Mouse (Mus musculus): ENCODE measurements at regions not wholly inside any gene's neighbourhood (a gene's known extent, or its start where the extent isn't known, plus 50 kb on each side); places are given as distances from the start of the nearest gene placed in this dataset.

DNA sequence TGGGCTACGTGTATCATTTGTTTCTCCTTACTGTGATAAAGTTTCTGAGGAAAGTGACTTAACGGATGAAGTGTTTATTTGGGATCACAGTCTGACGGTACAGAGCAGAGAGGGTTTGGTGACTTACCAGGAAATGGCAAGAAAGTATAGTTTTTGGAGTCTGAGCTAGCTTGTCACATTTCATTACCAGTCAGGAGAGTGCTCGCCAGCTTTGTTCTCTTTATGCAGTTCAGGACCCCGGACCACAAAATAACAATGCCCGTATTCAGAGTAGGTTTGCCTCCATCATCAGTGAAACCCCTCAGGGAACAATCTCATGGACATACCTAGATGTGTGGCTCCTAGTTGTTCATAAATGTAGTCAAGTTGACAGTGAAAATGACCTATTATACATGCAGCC lies 387.7 kb downstream of the Wdr11 start:
- DNase-seq (ENCODE audit: extremely low spot score, low read depth, low spot score), result no peak

DNA sequence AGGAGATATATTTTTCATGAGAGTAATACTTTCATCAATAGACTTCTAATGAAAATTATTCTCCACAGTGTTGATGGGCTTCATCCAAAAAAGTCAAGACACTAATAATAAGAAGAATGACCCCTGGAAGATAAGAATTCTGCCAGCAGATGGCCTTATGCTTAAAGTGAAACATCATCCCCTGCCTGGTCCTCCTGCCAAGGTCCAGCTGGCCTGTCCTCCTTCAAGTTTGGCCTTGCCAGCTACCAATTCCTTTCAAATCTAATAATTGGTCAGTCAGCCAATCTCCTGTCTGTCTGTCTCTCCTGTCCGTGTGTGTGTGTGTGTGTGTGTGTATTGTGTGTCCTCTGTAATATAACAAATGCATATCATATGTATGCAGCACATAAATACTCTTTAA lies 388.8 kb downstream of the Wdr11 start:
- no peak for DNase-seq (ENCODE audit: extremely low spot score, low read depth, low spot score)

DNA sequence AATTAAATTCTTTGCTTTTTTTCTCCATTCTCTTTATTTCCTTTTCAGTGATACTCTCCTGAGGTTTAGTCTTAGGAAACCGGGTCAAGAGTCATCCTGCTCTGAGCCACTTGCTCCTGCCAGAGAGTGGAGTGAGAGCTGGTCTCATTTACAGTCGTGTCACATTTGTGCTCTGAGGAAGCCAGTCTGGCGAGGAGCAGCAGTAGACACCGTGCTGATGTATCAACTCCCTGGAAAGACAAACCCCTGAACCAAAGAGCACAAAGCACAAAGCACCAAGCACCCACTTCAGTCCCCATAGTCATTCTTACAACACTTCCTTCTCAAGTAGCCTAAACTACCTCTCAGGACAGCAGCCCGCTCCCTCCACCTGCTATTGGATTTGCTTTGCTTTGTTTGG lies 390.7 kb downstream of the Wdr11 start:
- no peak for DNase-seq (ENCODE audit: extremely low spot score, low read depth, low spot score)

DNA sequence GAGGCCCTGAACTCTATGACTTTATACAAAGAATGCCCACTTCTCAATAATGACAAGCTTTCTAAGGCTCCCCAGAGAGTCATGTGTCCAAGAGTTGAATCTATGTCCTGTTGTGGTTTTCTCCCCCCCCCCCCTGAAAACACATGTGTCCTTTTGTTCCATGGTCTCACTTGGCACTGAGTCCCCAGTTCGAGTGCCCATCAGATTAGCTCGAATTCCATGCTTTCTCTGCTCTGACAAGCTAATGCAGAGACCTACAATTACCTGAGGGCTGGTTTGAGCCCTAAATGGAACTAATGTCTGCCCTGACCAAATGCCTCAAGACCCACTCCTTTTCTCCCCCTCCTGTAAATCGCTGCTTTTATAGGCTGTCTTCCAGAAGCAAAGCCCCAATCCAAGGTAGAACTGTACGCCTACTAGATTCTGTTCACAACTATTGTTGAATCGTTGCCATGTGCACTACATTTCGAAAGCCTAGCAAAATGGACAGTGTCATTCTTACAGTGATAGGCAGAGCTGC lies 392.0 kb downstream of the Wdr11 start:
- no peak for DNase-seq (ENCODE audit: extremely low spot score, low read depth, low spot score)

GRCm38 (mm10) chr7:129984367-129984766 lies 392.7 kb downstream of the Wdr11 start:
- DNase-seq (ENCODE audit: extremely low spot score, low read depth, low spot score), result no peak

DNA sequence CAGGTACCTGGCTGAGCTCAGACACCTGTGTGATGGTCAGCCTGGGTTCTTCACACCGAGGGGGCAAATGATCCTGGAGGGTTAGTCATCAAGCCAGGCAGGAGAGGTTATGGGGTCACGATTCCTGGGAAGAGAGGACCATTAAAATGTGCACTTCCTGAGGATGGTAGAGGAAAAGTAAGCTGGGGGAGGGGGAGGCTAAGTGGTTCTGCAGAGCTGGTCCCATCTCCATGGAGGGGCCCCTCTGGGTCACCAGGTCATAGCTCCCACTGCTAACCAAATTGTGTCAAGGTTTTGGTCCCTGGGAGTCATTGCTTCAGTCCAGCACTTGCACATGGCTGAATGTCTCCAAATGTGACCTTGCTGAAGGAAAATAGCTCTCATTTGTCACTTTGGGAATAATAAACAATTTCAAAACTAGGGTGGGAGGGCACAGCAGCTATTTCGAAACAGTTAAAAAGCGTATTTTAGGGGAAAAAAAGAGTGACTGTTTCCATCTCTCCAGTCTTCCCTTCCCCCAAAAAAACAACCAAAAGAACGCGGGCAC lies 395.5 kb downstream of the Wdr11 start:
- DNase-seq (ENCODE audit: extremely low spot score, low read depth, low spot score), result no peak

GRCm38 (mm10) chr7:129987713-129988112 lies 396.1 kb downstream of the Wdr11 start:
- no peak for DNase-seq (ENCODE audit: extremely low spot score, low read depth, low spot score)

DNA sequence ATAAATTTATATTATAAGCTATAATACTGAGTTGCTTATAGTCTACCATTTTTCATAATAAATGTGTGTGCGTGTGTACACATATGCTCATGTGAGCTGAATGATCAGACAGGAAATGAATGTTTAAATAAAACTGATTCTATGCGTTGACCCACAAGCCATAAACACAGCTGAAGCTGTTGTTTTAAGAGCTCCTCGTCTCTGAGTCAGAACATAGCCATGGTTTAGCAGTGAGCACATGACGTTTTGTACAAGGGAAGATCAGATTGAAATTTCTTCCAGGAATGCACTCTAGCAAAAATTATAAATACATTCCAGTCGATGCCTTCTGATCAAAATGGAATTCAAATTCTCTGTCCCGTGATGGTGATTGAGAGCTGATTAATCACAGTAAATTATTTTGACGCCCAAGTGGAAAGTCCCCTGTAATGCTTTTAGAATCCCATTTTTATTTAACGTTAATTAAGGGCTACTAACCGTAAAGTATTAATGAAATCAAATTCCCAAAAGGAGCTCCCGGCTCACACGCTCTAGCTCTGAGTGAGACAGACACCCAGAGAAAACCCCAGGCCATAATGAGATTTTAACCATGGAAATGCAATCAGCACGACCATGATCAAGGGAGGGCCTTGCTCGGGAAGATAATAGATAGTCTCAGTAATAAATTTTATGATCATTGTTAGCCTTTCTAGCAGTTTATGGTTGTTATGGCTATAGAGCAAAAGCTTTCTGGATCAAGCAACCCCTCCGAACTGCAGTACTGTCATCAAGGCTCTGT lies 402.0 kb downstream of the Wdr11 start:
- no peak for DNase-seq (ENCODE audit: extremely low spot score, low read depth, low spot score)

GRCm38 (mm10) chr7:129995529-129995928 lies 403.9 kb downstream of the Wdr11 start:
- DNase-seq (ENCODE audit: extremely low spot score, low read depth, low spot score), result no peak

DNA sequence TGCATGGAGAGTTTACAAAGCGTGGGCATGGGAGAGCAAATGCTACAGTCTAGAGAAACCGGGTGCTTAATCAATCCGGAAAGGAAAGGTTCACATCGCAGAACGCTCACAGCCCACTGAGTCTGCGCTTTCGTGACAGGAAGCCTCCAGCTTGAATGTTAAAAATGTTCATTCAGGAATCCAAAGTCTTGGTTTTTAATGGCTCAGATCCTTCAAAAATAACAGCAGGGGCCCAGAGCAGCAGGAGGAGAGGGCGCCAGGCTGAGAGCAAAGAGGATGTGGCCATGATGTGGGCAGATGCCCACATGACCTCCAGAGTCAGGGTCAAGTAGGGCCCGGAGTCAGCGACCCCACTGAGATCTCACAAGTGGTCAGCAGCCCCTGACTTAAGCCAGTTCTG lies 409.4 kb downstream of the Wdr11 start:
- no peak for DNase-seq (ENCODE audit: extremely low spot score, low read depth, low spot score)

GRCm38 (mm10) chr7:130002002-130002401 lies 410.3 kb downstream of the Wdr11 start:
- DNase-seq (ENCODE audit: extremely low spot score, low read depth, low spot score), result no peak

DNA sequence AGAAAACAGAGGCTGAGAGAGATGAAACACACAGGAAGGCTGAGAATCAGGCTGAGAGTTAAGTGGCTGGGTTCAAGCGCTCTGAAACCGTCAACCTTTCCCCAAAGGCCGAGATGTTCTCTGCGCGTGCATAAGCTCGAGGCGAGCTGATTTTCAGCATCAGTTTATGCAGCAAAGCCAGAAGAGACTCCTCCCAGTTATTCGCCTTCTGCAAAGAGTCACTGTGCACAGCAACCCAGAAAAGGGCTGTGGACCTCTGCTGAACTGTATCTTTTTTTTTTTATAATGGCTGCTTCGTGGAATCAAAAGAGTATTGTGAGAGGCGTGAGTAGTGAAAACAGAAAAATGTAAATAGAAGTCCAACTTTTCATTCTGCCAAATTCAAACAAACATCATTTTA lies 413.7 kb downstream of the Wdr11 start:
- no peak for DNase-seq (ENCODE audit: extremely low spot score, low read depth, low spot score)

GRCm38 (mm10) chr7:130007993-130008583 lies 416.4 kb downstream of the Wdr11 start:
- DNase-seq (ENCODE audit: extremely low spot score, low read depth, low spot score), result no peak

DNA sequence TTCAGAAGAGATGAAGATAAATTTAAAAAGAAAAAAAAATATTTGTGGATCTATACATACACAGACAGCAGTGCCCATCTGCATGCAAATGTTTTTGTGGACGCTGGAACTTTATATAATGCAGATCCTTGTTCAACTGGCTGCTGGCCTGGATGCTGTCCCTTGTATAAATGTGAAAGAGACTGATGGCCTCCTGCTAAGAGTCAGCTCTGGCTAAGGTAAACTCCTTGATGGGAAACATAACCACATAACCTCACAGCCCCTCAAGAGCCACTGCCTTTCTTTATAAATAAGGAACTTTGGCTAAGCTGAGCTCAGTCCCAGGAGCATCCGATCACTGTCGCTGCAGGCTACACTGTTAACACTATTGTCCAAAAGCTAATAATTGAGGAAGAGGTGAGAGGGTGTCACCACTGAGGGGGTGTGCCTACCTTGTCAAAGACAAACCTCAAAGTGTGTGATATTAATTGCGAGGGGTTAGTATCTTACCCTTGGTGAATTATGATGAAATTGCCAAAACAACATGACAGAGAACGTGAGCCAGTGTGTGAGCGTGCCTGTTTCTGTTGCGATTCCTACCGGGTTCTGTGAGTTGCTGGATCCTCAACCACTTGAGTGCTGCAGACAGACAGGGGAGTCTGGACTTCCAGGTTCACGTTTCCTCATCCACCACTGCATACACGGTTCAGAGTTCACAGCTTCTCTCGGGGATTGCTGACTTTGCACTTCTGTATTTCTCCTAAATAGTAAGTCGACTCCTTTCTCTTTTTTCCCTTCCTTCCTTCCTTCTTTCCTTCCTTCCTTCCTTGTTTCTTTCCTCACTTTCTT lies 417.1 kb downstream of the Wdr11 start:
- DNase-seq (ENCODE audit: extremely low spot score, low read depth, low spot score), result no peak

DNA sequence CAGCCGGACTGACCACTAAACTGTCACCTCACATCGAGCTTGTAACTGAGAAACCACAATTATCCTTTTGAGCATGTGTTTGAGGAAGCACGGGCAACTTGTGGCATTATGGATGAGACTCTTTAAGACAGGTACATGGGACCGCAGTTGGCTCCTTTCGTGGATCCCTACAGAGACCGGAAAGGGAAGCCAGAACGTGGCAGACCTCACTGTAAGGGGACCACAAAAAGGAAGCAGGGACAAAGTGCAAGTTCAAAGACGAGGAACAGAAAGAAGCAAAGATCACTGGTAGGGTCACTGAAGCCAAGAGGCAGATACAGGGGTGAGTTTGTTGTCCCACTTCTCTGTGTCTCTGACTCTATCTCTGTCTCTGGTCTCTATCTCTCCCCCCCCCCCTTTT lies 420.4 kb downstream of the Wdr11 start:
- no peak for DNase-seq (ENCODE audit: extremely low spot score, low read depth, low spot score)

GRCm38 (mm10) chr7:130013109-130013508 lies 421.4 kb downstream of the Wdr11 start:
- no peak for DNase-seq (ENCODE audit: extremely low spot score, low read depth, low spot score)

- no peak for DNase-seq (ENCODE audit: extremely low spot score, low read depth, low spot score)
These were observed 422.9 kb downstream of the Wdr11 start for GRCm38 (mm10) chr7:130014609-130015008.

DNA sequence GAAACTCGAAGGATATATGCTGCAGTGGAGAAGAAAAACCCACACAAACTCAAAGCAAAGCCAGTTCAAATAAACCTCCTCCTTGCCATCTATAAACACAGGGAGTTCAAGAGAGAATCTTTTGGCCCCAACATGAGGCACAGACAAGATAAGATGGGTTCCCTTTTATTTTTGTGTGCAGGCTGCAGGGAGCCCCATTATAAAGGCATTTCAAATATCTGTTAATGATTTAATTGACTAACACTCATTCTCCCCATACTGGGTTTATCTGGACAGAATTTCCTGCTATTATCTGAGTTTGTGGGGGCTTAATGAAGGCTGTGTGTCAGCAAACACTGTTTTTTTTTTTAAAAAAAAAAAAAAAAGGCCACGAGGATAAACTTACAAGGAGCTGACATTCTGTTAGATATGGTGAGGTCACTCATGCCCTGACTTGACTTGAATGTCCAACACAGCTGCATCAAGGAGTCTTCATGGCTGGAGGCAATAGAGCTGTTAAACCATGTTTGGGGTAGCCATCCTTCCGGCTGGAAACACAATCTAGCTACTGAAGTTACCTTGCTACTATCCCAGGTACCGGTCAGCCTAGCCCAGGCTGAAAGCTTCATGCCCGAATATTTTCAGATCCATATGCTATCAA lies 423.8 kb downstream of the Wdr11 start:
- DNase-seq (ENCODE audit: extremely low spot score, low read depth, low spot score), result no peak

GRCm38 (mm10) chr7:130016015-130016874 lies 424.6 kb downstream of the Wdr11 start:
- DNase-seq (ENCODE audit: extremely low spot score, low read depth, low spot score), result no peak

GRCm38 (mm10) chr7:130018891-130019290 lies 427.2 kb downstream of the Wdr11 start:
- no peak for DNase-seq (ENCODE audit: extremely low spot score, low read depth, low spot score)

All from hindlimb bud, embryonic 11.5 days (tissue).